Mouse (Mus musculus): ENCODE results near the gene Cutc.

- TF ChIP-seq EP300 (optimal IDR thresholded peaks at IDR 0.05): no peak
- peak; percentile 87 for TF ChIP-seq CTCF (IDR thresholded peaks at IDR 0.05; ENCODE audit: low read depth)
These were observed 7.7 kb downstream of the Cutc start for GRCm38 (mm10) chr19:43760504-43760903.

Data from stomach, postnatal 0 days (tissue).